Mouse (Mus musculus): ENCODE results near the gene Bbx. TPM values are rescaled to one million over a fixed set of nuclear protein-coding genes. Genes with fewer than 3 reads are reported as not detected.

The Bbx gene
- total RNA-seq (2021) = 10 to 100 TPM; 12.1 to 14.1 TPM
- long read RNA-seq = 0 reads

- peak; percentile 98 to 99 for DNase-seq (ENCODE audit: low spot score in 2 of 2)
Measured at GRCm38 (mm10) chr16:50432062-50432878, at the start of gene Bbx. Gene Bbx (minus strand): TSS chr16:50432390.

GRCm38 (mm10) chr16:50481892-50482291 is 49.7 kb upstream of the Bbx start:
- no peak for DNase-seq (ENCODE audit: low spot score in 2 of 2)

GRCm38 (mm10) chr16:50481341-50481740 is 49.2 kb upstream of the Bbx start:
- DNase-seq (ENCODE audit: low spot score in 2 of 2) = no peak

GRCm38 (mm10) chr16:50478695-50479094 is 46.5 kb upstream of the Bbx start:
- DNase-seq (ENCODE audit: low spot score in 2 of 2) = no peak

GRCm38 (mm10) chr16:50477628-50478027 is 45.4 kb upstream of the Bbx start:
- no peak for DNase-seq (ENCODE audit: low spot score in 2 of 2)

GRCm38 (mm10) chr16:50462226-50462870 is 30.2 kb upstream of the Bbx start:
- no peak for DNase-seq (ENCODE audit: low spot score in 2 of 2)

GRCm38 (mm10) chr16:50459146-50459545 is 27.0 kb upstream of the Bbx start:
- no peak for DNase-seq (ENCODE audit: low spot score in 2 of 2)

GRCm38 (mm10) chr16:50456053-50456452 is 23.9 kb upstream of the Bbx start:
- no peak for DNase-seq (ENCODE audit: low spot score in 2 of 2)

- DNase-seq (ENCODE audit: low spot score in 2 of 2) = no peak
Measured at GRCm38 (mm10) chr16:50449086-50449485, 16.9 kb upstream of the Bbx start.

- DNase-seq (ENCODE audit: low spot score in 2 of 2) = no peak
Measured at GRCm38 (mm10) chr16:50445014-50445413, 12.8 kb upstream of the Bbx start.

GRCm38 (mm10) chr16:50438816-50439215 is 6.6 kb upstream of the Bbx start:
- no peak for DNase-seq (ENCODE audit: low spot score in 2 of 2)

GRCm38 (mm10) chr16:50437788-50438187 is 5.6 kb upstream of the Bbx start:
- DNase-seq (ENCODE audit: low spot score in 2 of 2) = no peak

GRCm38 (mm10) chr16:50437331-50437730 is 5.1 kb upstream of the Bbx start:
- no peak for DNase-seq (ENCODE audit: low spot score in 2 of 2)

- peak; percentile 39 to 55 for DNase-seq (ENCODE audit: low spot score in 2 of 2)
Measured at GRCm38 (mm10) chr16:50431011-50431981, 894 bp downstream of the Bbx start.

- no peak for DNase-seq (ENCODE audit: low spot score in 2 of 2)
Measured at GRCm38 (mm10) chr16:50430515-50430877, 1.7 kb downstream of the Bbx start.

- peak; percentile 39 to 55 for DNase-seq (ENCODE audit: low spot score in 2 of 2)
Measured at GRCm38 (mm10) chr16:50429692-50430514, 2.3 kb downstream of the Bbx start.

GRCm38 (mm10) chr16:50428871-50429691 is 3.1 kb downstream of the Bbx start:
- DNase-seq (ENCODE audit: low spot score in 2 of 2) = peak; percentile 8 to 21

- DNase-seq (ENCODE audit: low spot score in 2 of 2) = no peak
Measured at GRCm38 (mm10) chr16:50420130-50420529, 12.1 kb downstream of the Bbx start.

GRCm38 (mm10) chr16:50415406-50415805 is 16.8 kb downstream of the Bbx start:
- DNase-seq (ENCODE audit: low spot score in 2 of 2) = no peak

GRCm38 (mm10) chr16:50402851-50403250 is 29.3 kb downstream of the Bbx start:
- no peak for DNase-seq (ENCODE audit: low spot score in 2 of 2)

Measured in layer of hippocampus, postnatal 10 days (tissue).